Mouse (Mus musculus): ENCODE results near the gene Chrna3. TPM values are rescaled to one million over a fixed set of nuclear protein-coding genes. Genes with fewer than 3 reads are reported as not detected.

Gene Chrna3
- not detected for total RNA-seq (2021)

DNA sequence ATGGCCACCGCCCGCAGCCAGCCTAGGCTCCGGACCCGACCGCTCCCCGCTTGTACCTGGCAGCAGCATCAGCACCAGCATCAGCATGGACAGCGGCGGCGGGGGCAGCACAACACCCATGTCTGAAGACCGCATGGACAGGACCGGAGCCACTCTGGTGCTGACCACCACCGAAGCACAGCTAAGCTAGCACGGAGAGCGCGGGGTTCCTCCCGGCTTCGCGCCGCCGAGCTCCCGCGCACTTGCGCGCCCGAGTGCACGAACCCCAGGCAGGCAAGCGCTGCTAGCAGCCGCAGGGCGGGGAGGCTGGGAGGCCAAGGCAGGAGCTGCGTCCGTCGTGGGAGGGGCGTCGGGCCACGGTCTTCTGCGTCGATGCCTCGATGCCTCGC is at the start of gene Chrna3:
Chrna3 (minus strand) TSS at position 288 of the 389 bp plus-strand sequence.
- DNase-seq (ENCODE audit: low spot score), result no peak
- intact Hi-C loops (cut with DNase I), result no loop called here

DNA sequence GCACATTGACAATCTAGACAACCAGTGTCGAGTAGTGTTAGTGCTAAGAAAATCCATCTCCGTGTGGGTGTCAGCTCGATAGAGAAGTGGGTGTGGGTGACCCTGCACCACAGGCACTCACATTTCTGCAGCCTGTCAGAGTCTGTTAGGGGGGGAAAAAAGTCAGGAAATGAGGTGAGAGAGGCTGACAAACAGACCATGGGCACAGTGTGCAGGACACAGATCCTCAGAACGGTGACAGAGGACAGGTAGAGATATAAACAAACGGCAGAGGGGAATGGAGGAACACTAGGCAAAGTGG is 41.6 kb upstream of the Chrna3 start:
- intact Hi-C loops (cut with DNase I), result no loop called here
- no peak for DNase-seq (ENCODE audit: low spot score)

DNA sequence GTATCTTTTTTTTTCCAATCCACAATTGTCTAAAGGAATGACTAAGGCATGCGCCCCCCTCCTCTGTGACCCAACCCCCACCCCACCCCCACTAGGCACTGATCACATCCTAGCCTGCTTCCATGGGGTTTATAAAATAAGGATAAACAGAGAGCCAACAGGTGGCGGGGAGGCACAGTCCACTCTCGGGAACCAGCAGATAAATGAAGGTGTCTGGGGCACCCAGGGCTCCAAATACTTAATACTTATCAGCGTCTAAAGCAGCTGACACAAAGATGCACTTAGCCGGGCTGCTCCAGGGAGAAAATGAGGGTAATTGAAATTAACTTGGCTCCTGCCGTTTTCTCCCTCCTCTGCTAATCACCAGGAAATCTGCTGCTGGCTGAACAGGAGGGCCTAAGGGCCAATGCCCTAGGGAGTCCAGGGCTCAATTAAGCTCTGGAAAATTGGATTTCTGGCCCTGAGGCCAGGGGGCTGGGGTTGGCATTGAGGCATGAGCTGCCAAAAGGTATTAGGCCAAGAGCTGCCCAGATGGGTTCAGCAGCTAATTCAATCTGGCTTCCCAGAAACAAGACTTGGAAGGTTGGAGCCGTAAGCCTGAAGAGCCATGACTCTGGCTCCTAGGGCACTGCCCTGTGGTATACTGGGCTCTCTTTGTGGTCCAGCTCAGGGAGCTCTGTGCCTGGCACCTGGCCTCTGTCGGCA is 41.0 kb upstream of the Chrna3 start:
- no peak for DNase-seq (ENCODE audit: low spot score)
- intact Hi-C loops (cut with DNase I), result no loop called here

DNA sequence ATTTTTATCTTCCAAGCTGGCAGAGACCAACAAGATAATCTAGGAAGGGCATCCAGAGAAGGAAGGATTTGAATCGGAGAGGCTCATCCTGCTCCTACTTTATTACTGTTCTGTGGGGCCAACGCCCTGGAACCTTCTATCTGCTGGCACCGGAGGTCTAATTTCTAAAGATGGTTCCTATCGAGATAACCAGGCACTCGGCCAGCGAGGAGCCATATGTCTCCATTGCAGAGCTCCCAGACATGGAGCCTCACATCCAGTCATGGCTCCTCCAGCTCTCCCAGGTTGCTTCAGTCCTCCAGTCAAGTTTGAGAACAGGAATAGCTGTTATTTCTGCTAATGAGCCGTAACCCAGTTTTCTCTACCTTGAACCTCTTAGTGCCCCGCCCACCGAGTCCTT is 38.9 kb upstream of the Chrna3 start:
- intact Hi-C loops (cut with DNase I), result no loop called here
- DNase-seq (ENCODE audit: low spot score), result no peak

DNA sequence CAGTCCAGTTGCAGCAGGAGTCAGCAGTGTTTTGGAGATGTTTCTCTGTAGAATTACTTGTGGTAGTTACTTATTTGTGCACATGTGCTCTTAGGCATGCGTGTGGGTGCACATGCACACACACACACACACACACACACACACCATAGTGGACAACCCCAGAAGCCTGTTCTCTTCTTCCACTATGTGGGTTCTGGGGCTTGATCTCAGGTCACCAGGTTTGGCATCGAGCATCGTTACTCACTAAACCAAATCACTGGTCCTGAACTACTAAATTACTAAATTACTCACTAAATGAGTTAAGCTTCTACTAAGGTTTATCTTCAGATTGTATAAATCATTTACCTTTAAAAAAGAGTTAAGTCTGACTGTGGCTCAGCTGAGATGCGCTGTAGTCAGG is 31.7 kb upstream of the Chrna3 start:
- no peak for DNase-seq (ENCODE audit: low spot score)
- intact Hi-C loops (cut with DNase I), result no loop called here

DNA sequence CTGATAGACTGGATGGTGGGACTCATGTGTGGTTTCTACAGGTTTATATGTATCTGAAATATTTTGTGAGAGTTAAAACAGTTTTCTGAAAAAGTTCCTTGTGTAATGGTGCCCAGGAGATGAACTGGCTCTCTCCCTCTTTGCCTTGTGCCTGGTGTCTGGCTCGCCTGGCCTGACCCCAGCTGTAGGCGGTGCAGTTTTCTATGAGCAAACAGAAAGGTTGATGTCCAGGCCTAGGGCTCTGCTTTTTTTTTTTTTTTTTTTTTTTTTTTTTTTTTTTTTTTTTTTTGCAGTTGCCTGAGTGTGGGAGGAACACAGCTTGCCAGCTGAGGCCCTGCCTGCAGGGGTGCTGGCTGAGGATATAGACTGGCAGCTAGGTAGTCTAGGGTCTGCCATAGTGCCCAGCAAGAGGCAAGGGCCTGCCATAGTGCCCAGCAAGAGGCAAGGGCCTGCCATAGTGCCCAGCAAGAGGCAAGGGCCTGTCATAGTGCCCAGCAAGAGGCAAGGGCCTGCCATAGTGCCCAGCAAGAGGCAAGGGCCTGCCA is 29.1 kb upstream of the Chrna3 start:
- intact Hi-C loops (cut with DNase I), result no loop called here

DNA sequence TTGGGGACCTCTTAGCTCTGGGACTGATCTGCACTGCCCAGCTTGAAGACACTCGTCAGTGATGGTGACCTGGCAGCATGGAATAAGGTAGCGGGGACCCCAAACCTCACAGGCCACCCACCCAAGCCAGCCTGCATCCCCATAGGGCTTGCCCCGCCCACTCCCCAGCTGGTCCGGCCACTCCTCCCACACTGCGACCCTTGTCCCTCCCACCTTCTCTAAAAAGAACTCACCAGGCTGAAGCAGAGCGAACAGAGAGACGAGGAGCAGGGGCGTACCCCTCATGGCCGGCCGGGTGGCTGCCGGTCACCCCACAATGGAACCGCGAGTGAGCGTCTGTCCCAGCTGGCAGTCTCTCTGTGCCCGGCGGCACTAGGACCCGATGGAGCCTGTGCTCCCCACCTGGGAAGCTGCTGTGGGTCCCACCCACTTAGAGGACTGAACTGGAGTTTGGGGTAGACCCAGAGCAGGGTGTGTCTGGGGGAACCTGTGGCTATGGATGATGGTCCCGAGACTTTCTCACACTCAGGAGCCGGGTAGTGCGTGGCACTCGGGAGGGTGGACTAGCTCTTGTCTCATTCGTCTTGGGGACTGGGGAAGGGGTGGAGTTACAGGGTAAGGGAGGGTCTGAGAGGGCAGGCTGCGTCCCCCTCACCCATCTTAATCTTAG is 22.0 kb upstream of the Chrna3 start, which contains the start of gene Chrnb4:
Chrnb4 (minus strand) TSS at position 569 of the 670 bp plus-strand sequence.
- intact Hi-C loops (cut with DNase I), result no loop called here
- DNase-seq (ENCODE audit: low spot score), result no peak

More for the DNA sequence above, 29.1 kb upstream of the Chrna3 start:
- no peak for DNase-seq (ENCODE audit: low spot score)

DNA sequence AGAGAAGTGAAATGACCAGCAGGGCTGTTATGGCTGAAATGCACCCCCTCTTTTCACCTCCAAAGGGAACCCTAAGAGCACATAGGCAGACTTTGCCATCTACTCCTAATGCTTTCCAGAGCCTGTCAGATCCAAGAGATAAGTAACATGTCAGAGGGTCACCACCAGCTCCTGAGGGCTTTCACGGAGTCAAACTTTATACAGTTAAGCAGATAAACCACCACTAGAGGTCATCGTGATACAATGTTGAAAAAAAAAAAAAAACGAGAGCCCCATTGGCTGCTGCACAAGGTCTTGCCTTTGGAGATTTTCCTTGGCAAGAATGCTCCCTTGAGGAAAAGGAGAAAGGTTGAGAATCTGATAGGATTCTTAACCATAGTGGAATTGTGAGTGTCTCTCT is 20.4 kb upstream of the Chrna3 start:
- no peak for DNase-seq (ENCODE audit: low spot score)
- intact Hi-C loops (cut with DNase I), result no loop called here

DNA sequence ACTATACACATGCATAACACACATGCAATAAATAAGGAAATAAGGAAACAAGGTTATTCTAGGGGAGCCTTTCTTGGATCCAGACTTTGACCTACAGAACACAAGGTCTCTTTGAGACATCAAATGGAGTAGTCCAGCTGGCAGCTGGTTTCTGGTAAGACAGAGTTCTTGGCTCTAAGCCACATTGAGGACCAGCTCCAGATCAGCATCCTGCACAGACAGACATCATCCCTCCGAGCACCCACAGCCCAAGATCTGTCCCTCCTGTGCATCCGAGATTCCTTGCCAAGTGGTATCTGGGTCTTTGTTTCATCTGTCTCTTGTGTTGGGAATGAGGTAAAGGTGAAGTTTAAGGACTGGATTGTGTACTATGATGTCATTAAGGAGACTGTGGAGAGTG is 18.6 kb upstream of the Chrna3 start:
- intact Hi-C loops (cut with DNase I), result no loop called here
- no peak for DNase-seq (ENCODE audit: low spot score)

DNA sequence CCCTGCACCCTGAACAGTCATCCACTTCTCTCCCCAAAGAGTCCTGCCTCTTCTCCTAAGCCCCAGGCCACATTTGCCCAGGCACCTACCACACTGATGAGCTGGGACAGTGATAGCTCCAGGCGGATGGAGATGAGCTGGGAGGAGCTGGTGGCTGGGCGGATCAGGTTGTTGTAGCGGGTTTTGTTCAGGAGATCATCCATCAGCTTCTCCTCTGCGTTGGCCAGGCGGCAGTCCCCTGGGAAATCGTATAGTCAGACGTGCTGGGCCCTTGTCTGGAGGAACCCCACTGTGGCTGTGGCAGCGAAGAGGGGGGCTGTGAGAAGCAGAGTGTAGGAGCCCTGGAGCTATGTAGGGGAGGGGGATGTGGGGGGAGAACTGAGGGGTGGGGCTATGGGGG is 17.3 kb upstream of the Chrna3 start:
- intact Hi-C loops (cut with DNase I), result no loop called here
- no peak for DNase-seq (ENCODE audit: low spot score)

DNA sequence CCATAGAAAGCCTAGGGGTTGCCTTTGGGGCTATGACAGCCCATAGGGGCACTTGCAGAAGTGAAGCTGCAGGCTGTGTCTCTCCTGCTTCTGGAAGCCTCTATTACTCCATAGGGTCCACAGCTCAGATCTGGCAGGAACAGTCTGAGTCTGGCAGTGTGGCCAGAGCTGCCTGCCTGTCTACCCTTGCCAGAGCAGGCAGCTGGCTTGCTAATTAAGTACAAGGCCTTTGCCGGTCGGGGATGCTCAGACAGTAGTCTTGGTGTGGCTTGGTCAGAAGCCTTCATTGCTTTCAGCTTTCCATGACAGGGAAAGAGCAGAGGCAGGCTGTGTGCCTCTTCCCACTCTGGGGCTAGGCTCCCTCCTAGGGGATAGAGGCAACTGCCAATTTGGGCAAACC is 15.0 kb upstream of the Chrna3 start:
- no peak for DNase-seq (ENCODE audit: low spot score)
- intact Hi-C loops (cut with DNase I), result no loop called here

DNA sequence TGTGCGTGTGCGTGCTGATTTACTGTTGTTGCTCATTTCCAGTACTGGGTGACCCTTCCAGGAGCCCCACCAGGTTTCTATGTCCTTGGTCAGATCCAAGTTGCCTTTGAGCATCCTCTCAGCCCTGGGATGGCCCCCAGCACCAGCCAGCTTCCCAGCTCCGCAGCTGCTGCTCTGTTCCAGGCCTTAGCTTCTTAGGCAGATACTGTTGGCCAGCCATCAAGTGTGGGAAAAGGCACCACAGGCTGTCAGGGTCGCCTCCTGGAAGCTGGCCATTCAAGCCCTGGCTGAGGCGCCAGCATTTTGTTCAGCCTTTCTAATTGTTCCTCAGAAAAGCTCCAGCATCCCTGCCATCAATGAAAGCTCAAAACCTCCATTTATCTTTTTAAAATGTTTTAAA is 13.6 kb upstream of the Chrna3 start:
- intact Hi-C loops (cut with DNase I), result no loop called here
- no peak for DNase-seq (ENCODE audit: low spot score)

DNA sequence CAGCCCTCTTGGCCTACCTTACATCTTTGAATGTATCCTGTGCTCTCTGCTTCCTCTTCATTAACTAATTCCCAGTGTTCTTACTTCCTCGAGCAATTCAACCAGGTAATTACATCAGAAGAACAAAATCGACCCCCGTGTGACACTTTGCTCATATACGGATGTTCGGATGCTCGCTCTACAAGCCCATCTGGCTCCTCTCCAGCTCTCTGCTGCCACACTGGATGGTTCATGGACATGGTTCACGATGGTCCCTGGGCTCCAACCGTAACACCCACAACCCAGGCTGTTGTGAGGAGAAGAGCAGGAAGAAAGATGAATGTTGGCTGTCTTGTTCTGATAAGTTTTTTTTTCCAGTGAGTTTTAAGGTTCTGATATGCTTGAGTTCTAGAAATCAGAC is 12.6 kb upstream of the Chrna3 start:
- DNase-seq (ENCODE audit: low spot score), result no peak
- intact Hi-C loops (cut with DNase I), result no loop called here

DNA sequence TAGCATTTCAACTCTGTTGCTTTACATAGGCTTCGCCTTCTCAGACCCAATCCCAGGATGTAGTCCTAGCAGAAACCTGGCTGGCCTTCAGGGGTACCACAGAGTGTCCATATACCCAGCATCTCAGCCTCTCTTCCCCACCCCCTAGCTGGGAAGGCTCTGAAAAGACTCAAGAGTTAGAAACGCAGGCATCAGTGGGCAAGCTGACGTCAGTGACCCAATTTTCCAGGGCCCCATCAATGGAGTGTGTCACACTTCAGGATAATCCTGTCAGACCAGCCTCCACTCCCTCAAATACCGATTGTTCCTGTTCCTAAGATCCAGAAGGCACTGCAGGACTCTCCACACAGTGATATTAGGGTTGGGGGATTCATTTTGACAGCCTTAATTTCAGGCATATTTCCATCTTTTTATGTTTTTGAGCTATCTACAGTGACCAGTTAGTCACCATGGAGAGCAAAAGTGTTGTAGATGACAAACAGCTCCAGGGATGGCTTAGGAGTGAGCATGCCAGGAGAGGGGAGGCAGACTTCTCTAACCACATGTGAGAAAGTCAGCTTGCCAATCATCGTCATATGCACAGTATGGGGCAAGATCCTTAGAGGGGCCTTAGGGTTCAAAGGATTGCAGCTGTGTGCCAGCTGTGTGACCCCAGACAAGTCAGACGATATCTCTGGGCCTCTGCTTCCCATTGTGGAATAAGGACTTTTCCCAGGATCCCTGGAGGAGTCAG is 5.2 kb upstream of the Chrna3 start:
- intact Hi-C loops (cut with DNase I), result no loop called here
- no peak for DNase-seq (ENCODE audit: low spot score)

DNA sequence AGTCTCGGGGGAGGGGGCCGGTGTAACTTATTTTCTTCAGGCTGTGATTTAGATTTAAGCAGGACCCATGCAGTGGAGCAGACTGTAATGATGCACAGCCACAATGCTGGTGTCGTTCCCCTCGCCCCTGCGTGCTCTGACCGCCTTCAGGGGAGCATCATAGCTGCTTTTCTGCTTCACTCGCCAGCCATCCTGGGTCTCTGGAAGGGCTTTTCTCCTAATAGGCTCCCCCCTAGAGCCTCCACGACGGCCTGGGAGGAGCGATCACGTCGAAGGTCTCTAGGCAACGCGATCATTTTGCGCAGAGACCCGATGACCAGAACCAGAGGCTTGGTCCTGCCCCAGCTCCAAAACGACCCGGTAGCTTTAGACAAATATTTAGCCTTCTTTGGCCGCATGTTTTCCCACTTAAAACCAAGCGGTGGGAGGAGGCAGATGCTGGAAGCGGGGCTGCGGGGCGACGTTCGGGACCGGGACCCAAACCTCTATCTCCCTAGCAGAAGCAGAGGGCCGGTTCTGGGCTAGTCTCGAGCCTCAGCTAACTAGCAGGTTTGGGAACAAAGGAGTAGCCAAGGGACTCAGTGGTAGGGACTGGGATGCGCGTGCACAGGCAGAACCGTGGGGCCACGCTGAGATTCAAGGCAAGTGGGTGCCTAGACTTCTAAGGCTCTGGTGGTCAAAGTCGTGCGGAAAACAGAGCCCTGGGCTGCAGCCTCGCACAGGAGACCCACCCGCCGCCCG is 658 bp downstream of the Chrna3 start:
- intact Hi-C loops (cut with DNase I), result no loop called here
- no peak for DNase-seq (ENCODE audit: low spot score)

DNA sequence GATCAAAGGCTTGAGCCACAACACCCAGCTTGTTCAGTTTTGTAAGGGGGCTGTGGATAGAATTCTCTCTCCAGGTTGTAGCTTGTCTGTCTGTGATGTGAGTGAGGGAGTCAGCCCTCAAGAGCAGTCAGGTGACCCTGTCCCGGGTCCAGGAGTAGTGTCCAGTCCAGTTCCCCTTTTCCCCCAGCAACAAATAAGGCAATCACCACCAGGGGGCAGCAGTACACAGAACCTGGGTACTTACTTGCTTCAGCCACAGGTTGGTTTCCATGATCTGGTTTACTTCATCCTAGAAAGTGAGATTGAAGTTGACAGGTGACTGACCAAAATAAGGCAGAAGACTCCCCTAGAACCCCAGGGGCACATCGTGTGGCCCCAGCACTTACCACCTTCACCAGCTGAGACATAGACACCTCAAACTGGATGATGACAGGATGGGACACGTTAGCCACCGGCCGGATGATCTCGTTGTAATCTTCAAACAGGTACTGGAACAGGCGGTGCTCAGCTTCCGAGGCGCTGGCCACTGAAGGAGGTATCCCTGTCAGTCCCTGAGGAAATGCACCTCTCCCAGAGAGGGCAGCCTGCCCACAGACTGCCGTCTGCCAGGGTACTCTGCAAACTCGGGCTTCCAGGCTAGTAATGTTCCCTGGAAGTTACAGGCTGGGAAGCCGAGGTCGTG is 2.3 kb downstream of the Chrna3 start:
- intact Hi-C loops (cut with DNase I), result loop anchor here (1.0 kb wide), 2 partner anchors 86 to 287 kb away; no protein-coding TSS in a partner anchor
- peak; percentile 19 for DNase-seq (ENCODE audit: low spot score)

DNA sequence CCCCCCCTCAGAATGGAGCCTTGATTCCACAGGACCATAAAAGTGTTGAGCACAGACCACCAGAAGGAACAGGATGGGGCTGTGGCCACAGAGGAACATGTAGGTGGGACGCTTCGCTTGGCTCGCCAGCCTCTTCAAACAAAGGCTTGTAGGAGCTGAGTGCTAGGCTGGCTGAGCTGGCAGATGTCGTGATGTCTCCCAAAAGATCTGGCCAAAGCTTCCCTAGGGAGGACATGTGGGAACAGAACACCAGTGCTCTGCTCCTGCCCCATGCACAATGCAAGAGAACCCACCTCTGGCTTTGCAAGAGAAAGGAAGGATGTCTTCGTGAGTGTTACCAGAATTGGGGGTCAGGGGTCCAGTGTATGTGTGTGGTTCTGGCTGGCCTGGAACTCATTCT is 3.0 kb downstream of the Chrna3 start:
- intact Hi-C loops (cut with DNase I), result loop anchor here (1.0 kb wide), 1 partner anchor 288 kb away; no protein-coding TSS in a partner anchor
- DNase-seq (ENCODE audit: low spot score), result no peak

DNA sequence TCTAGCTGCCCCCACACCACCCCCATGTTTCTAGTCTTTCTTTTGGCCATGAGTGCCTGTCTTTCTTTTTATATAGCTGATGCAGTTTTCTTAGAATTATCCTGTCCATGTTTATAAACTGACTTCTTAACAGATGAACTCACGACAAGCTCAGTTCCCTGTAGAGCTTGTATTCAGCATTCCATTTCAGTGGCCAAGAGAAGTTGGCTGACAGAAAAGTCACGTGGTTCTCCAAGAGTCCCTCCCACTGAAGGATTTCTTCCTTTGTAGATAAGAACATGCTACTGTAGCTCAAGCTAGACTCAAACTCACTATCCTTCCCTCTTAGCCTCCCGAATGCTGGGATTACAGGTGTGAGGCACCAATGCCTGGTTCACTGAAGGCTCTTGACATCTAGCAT is 9.4 kb downstream of the Chrna3 start:
- DNase-seq (ENCODE audit: low spot score), result no peak
- intact Hi-C loops (cut with DNase I), result no loop called here

DNA sequence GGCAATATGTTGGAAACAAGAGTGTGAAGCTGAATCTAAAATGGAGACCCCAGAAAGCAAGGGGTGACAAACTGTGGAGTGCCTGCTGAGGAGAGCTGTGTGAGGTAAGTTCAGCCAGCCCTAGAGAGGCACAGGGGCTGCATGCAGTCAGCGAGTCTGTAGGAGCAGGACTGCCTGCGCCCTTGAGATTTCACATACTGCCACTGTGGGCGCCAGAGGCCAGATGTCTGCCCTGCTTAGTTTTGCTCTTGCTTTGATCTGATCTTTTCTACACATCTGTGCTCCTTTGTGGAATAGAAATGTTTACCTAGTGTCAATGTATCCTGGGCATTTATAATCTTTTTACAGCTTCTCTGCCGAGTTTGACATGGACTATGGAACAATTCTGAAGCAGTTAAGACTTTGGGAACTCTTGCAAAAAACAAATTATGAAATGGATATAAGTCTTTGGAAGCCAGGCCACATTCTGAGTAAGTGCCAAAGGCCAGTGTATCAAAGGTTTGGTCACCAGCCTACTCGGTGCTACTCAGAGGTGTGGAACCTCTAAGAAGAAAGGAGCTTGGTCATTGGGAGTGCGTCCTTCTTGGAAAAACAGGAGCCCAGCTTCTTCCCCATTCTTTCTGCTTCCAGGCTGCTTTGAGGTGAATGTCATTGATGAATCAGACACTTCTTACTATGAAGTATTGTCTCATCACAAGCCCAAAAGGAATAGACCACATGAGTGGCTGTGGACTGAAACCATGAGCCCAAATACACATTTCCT is 15.6 kb downstream of the Chrna3 start:
- intact Hi-C loops (cut with DNase I), result no loop called here
- no peak for DNase-seq (ENCODE audit: low spot score)
